Mouse (Mus musculus): ENCODE data around the gene Lrrc3b. TPM values are rescaled to one million over a fixed set of nuclear protein-coding genes. Genes with fewer than 3 reads are reported as not detected.

The Lrrc3b gene
- total RNA-seq, 2 experiments from 2014 or later: 19.4 to 24.6 TPM

- intact Hi-C loops (cut with DNase I): loop anchor here (5.0 to 10.0 kb wide), 3 partner anchors 78 to 836 kb away; partner anchors contain the start of gene Lrrc3b
- no peak for DNase-seq (ENCODE audit: low spot score in 2 of 2)
Observed at GRCm38 (mm10) chr14:15359134-15359533, 79.7 kb downstream of the Lrrc3b start.

- intact Hi-C loops (cut with DNase I): loop anchor here (5.0 to 10.0 kb wide), 3 partner anchors 82 to 839 kb away; partner anchors contain the start of gene Lrrc3b
- peak; percentile 81 to 82 for DNase-seq (ENCODE audit: low spot score in 2 of 2)
Observed at GRCm38 (mm10) chr14:15355512-15355911, 83.3 kb downstream of the Lrrc3b start.

GRCm38 (mm10) chr14:15354299-15354698 lies 84.5 kb downstream of the Lrrc3b start:
- intact Hi-C loops (cut with DNase I): loop anchor here (10.0 kb wide), 2 partner anchors 531 to 841 kb away; no protein-coding TSS in a partner anchor
- no peak for DNase-seq (ENCODE audit: low spot score in 2 of 2)

- intact Hi-C loops (cut with DNase I): no loop called here
Observed at GRCm38 (mm10) chr14:15333130-15333529, 105.7 kb downstream of the Lrrc3b start.

GRCm38 (mm10) chr14:15331370-15331769 lies 107.4 kb downstream of the Lrrc3b start:
- no peak for DNase-seq (ENCODE audit: low spot score in 2 of 2)
- intact Hi-C loops (cut with DNase I): no loop called here

More at GRCm38 (mm10) chr14:15333130-15333529, 105.7 kb downstream of the Lrrc3b start:
- no peak for DNase-seq (ENCODE audit: low spot score in 2 of 2)

- DNase-seq (ENCODE audit: low spot score in 2 of 2): no peak
- intact Hi-C loops (cut with DNase I): no loop called here
Observed at GRCm38 (mm10) chr14:15330155-15330554, 108.6 kb downstream of the Lrrc3b start.

GRCm38 (mm10) chr14:15325872-15326271 lies 112.9 kb downstream of the Lrrc3b start:
- no peak for DNase-seq (ENCODE audit: low spot score in 2 of 2)
- intact Hi-C loops (cut with DNase I): no loop called here

GRCm38 (mm10) chr14:15322441-15323123 lies 116.2 kb downstream of the Lrrc3b start:
- no peak for DNase-seq (ENCODE audit: low spot score in 2 of 2)
- intact Hi-C loops (cut with DNase I): no loop called here

- peak; percentile 11 to 26 for DNase-seq (ENCODE audit: low spot score in 2 of 2)
- intact Hi-C loops (cut with DNase I): no loop called here
Observed at GRCm38 (mm10) chr14:15319399-15319915, 119.3 kb downstream of the Lrrc3b start.

GRCm38 (mm10) chr14:15308576-15308975 lies 130.2 kb downstream of the Lrrc3b start:
- intact Hi-C loops (cut with DNase I): loop anchor here (2.0 kb wide), 1 partner anchor 18 kb away; no protein-coding TSS in a partner anchor
- DNase-seq (ENCODE audit: low spot score in 2 of 2): peak in 1 of 2 experiments; percentile 11

All from left cerebral cortex, postnatal 14 days (tissue).